Comparison of ENCODE assay signal across 13 mouse cellular contexts in genomic region chr8:84466932-84467331, GRCm38 (mm10).
DNase-seq lines count a peak whose midpoint lies in the region; TF ChIP-seq lines count a peak whose summit lies in the region.
"Had no signal": no experiment of that assay in that cellular context is flagged by ENCODE, and none has a peak within 500 bp of the region (broad histone marks: within the 10 kb centered on the region; RNA-seq: fewer than 3 reads in every experiment).

No protein-coding gene starts in this region.

- H3K27ac ChIP-seq in heart, adult 2 months = no peak overlapping the region
- H3K27ac ChIP-seq: gastrocnemius, adult 2 months; kidney, postnatal 0 days had no signal

- no peaks in the 10 kb centered on the region for H3K27me3 ChIP-seq in heart, adult 2 months (ENCODE audit: control insufficient read depth, insufficient read depth, low read length)
- H3K27me3 ChIP-seq: heart, embryonic 12.5 days had no signal

- H3K4me3 ChIP-seq in heart, adult 2 months = no peak overlapping the region
- H3K4me3 ChIP-seq: gastrocnemius, adult 2 months; heart, embryonic 12.5 days had no signal

- DNase-seq in heart, postnatal 4 days = peak; percentile 12
- no peak for DNase-seq in heart, adult 2 months
- peak; percentile 54 to 61 for DNase-seq in right cerebral cortex, postnatal 10 days (ENCODE audit: low spot score in 2 of 2)
- DNase-seq in right cerebral cortex, adult 18-20 months = no peak
- DNase-seq in cerebellum, postnatal 14 days = peak; percentile 78 to 82
- DNase-seq in spleen, postnatal 14 days (ENCODE audit: low spot score in 2 of 2) = no peak
- DNase-seq in heart, adult 11 months = no peak
- DNase-seq: gastrocnemius, adult 2 months; lung, adult 18-20 months; retina, postnatal 1 day; thymus, adult 18-20 months had no signal

- H3K79me2 ChIP-seq in heart, adult 2 months (replicated peaks; ENCODE audit: control insufficient read depth, insufficient read depth, low read length) = no peaks in the 10 kb centered on the region

- no peak for TF ChIP-seq CTCF in heart, adult 2 months (IDR thresholded peaks at IDR 0.05)

- WGBS in heart, adult 2 months = 21% methylated on average over 1 of the region's 1 CpGs

- no peaks in the 10 kb centered on the region for H3K4me1 ChIP-seq in heart, adult 2 months (ENCODE audit: control insufficient read depth, insufficient read depth, low read length)

- no peak for TF ChIP-seq EP300 in heart, adult 2 months (IDR thresholded peaks at IDR 0.05; ENCODE audit: insufficient read depth, low read depth, low read length)

- no peak for TF ChIP-seq POLR2A in heart, adult 2 months (IDR thresholded peaks at IDR 0.05; ENCODE audit: insufficient read depth, low read depth, low read length)

- no peak overlapping the region for H3K9ac ChIP-seq in heart, adult 2 months (ENCODE audit: low read depth, low read length)
- H3K9ac ChIP-seq: heart, embryonic 12.5 days had no signal

- intact Hi-C loops in heart, adult 2 months (cut with DNase I) = no loop called here

- H3K36me3 ChIP-seq in heart, adult 2 months (ENCODE audit: control insufficient read depth, insufficient read depth, low read length) = no peaks in the 10 kb centered on the region
- H3K36me3 ChIP-seq: heart, embryonic 12.5 days had no signal

Comparison
In these comparisons a context has a peak if more than half of its experiments do, and no peak if none do; other contexts are left out.
1. DNase-seq: peak in heart, postnatal 4 days (single experiment), right cerebral cortex, postnatal 10 days (2 of 2) and cerebellum, postnatal 14 days (2 of 2); none in heart, adult 2 months (0 of 2), right cerebral cortex, adult 18-20 months (single experiment), spleen, postnatal 14 days (0 of 2) and heart, adult 11 months (single experiment).